Mouse (Mus musculus) gastrocnemius, adult 2 months (tissue): ENCODE measurements around the gene Gm38655. TPM values are rescaled to one million over a fixed set of nuclear protein-coding genes. Genes with fewer than 3 reads are reported as not detected.
"Not testable (repeated sequence)": the region's sequence is repeated elsewhere in the genome, so short reads cannot be mapped to it uniquely, and the experiment has no call there.

Experiments
- DNase-seq: peaks from one replicate; pipeline ENCODE4 v3.0.0; 2022
- H3K27ac ChIP-seq: fragments of 200-600 bp; 2 replicates; pipeline ENCODE4 v1.8.1; 2022; ENCODE audit warnings: mild to moderate bottlenecking
- H3K4me3 ChIP-seq: fragments of 200-600 bp; 2 replicates; pipeline ENCODE4 v1.8.1; 2022; ENCODE audit warnings: mild to moderate bottlenecking, moderate library complexity
- CTCF ChIP-seq: fragments of 200-600 bp; IDR thresholded peaks from 2 replicates; pipeline ENCODE4 v1.8.1; 2022; ENCODE audit warnings: antibody characterized with exemption, mild to moderate bottlenecking, moderate library complexity
- intact Hi-C: fragments of 180-260 bp; cut with DNase I; formaldehyde crosslinking; loops from one replicate; pipeline ENCODE4 v1.15.1; 2025
- long read RNA-seq, 2 experiments: library from polyadenylated mRNA; stranded (forward); transcript quantifications; one replicate each; pipeline ENCODE4 v2.0.0; 2021
- total RNA-seq, 2 experiments: library from RNA; stranded (reverse); gene quantifications; 2 replicates each; pipeline ENCODE4 v1.2.3; 2021

The Gm38655 gene
- not detected for total RNA-seq
- long read RNA-seq, experiment 1, result 0 reads
- long read RNA-seq, experiment 2, result 0 reads

- no peak within 1 kb of the TSS for H3K4me3 ChIP-seq
- intact Hi-C loops, result no loop called here
- no peak for TF ChIP-seq CTCF
These were observed at the start of gene Gm38655 for GRCm38 (mm10) chr17:25175411-25175810. Gm38655 (minus strand) TSS chr17:25175471.

DNA sequence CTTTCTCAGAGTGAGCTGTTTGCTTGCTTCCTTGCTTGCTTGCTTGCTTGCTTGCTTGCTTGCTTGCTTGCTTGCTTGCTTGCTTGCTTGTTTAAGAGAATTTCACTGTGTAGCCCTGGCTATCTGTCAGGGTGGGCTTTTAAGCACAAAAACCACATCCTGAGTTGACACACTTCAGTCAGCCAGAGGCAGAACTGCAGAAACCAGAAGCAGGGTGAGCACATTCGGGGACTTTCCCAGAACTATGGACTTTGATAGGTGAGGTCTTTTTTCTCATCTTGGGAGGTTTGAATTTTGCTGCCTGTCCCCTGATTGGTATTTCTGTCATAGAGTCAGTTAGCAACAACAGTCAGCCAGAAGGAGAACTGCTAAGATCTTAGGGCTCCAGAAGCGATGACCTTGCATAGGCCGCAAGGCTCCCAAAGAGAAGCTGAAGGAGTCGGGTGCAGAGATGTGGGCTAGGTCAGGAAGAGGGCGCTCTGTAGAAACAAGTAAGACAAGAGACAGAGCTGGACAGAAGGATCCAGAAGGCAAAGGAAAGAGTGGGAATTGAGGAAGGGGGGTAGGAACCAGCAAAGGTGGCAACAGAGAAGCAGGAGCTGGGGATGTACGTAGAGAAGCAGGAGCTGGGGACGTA, 49.4 kb upstream of the Gm38655 start:
- no peak for TF ChIP-seq CTCF
- no peak overlapping the region for H3K4me3 ChIP-seq
- intact Hi-C loops, result no loop called here
- H3K27ac ChIP-seq, result no peak overlapping the region
- DNase-seq, result no peak

More at GRCm38 (mm10) chr17:25175411-25175810, at the start of gene Gm38655:
- no peak within 1 kb of the TSS for H3K27ac ChIP-seq
- DNase-seq, result no peak

DNA sequence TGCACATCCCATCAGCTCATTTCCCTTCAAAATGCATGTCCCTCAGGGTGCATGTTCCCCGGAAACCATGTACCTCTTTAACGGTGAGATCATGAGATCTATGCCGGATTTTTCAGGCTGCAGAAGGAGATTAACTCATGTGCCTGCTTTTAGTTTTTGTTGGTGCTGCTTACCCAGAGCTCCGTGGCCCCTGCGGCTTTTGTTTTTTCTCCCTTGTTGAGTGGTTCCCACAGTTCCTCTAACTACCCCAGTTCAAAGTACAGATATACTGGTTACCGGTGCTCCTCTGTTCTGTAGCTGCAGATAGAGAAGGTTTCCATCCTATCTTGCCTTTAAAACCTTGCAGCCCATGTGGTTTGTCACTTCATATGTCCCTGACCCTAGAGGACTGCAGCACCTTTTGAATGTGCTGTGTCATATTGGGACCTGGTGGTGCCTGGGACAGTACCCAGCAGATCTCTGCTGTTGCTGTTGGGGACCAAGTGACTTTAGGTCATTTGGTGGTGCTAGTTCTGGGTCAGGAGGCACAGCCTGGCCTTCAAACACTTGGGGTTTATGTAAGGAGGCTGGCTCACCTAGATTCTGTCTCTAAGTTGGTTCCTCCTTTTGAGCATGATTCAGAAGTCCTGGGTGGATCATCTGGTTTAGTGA, 47.8 kb upstream of the Gm38655 start:
- intact Hi-C loops, result no loop called here
- Histone ChIP-seq H3K4me3 (peak overlapping the region; percentile 61), H3K27ac (peak overlapping the region; percentile 39)
- no peak for DNase-seq
- no peak for TF ChIP-seq CTCF

DNA sequence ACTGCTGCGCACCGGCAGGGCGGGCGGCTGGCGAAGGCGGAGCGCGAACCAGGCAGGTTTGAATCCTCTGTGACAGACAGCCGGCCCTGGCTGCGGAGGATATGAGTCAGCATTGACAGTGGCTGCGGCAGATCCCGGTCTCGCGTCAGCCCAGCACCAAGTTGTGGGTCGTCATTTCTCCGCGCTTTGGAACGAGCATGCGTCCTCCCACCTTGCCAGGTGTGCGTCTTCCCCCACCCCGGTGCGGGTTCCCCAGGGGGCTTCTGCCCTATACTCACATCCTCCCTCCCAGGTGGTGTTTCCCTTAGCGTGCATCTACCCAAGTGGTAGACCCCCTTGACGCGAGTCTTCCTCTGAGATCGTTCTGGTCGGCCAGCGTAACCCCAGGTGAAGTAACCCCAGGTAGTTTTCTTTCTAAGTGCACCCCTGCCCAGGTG, 47.3 kb upstream of the Gm38655 start:
- peak overlapping the region; percentile 39 for H3K27ac ChIP-seq
- intact Hi-C loops, DNase-seq: not testable (repeated sequence)
- peak overlapping the region; percentile 61 for H3K4me3 ChIP-seq

GRCm38 (mm10) chr17:25221821-25222503, 46.7 kb upstream of the Gm38655 start:
- peak overlapping the region; percentile 56 for H3K4me3 ChIP-seq
- H3K27ac ChIP-seq, result peak overlapping the region; percentile 46
- DNase-seq, result no peak
- intact Hi-C loops, result no loop called here
- TF ChIP-seq CTCF, result no peak

DNA sequence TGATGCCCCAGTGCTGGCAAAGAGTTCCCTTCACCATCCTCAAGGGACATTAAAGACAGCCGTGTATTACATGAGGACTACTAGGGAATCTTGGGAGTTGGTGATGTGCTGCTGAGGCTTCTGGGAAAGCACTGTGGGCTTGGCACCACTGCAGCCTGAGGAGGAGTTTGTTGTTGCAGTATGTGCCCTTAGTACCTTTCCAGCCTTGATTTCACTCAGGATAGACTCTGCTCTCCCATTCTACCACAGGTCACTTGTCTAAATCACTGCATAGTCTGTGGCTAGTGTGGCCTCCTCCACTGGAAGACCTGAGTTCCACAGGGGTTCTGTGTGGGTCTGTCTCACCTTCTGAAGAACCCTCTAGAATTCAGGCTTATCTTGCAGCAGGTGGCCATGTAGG, 45.5 kb upstream of the Gm38655 start:
- no peak for TF ChIP-seq CTCF
- H3K27ac ChIP-seq, result no peak overlapping the region
- H3K4me3 ChIP-seq, result no peak overlapping the region
- intact Hi-C loops, result no loop called here
- no peak for DNase-seq

DNA sequence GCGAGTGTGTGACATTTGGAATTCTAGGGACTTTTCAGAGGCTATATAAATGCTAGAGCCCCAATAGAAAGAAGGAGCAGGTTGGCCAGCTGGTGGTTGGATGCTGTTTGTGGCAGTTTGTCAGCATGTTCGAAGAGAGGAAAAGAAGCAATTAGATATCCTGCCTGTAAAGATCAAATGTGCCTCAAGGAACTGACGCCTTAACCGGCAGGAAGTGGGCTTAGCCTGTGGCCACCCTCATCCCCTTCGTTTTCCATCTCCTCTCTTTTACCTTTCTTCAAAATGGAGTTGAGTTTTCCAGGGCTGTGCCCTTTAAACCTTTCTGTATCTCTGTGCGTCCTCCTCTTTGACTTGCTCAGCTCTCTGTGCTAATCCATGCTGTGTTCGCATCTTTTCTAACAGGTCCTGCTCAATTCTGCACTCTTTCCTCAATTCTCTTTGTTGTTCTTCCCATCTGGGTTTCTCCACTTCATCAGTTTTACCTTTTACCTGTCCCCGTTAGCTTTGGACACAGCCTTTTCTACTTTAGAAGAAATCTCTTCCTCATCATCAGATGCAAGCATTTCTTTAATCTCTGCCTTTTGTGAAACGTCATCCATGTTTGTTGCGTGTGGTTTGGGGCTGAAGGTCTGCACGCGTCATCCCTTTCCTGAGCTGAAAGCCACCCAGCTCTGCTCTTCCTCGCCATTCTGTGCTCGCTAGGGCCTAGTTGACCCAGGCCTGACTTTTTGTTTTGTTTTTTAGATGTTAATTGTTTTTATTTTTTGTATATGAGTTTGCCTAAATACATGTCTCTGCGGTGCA, 44.4 kb upstream of the Gm38655 start:
- no peak for TF ChIP-seq CTCF
- intact Hi-C loops, result no loop called here
- DNase-seq, result no peak
- H3K27ac ChIP-seq, result no peak overlapping the region
- H3K4me3 ChIP-seq, result no peak overlapping the region

GRCm38 (mm10) chr17:25218967-25219366, 43.7 kb upstream of the Gm38655 start:
- Histone ChIP-seq H3K4me3 (no peak overlapping the region), H3K27ac (no peak overlapping the region)
- no peak for DNase-seq
- intact Hi-C loops, result no loop called here
- no peak for TF ChIP-seq CTCF

DNA sequence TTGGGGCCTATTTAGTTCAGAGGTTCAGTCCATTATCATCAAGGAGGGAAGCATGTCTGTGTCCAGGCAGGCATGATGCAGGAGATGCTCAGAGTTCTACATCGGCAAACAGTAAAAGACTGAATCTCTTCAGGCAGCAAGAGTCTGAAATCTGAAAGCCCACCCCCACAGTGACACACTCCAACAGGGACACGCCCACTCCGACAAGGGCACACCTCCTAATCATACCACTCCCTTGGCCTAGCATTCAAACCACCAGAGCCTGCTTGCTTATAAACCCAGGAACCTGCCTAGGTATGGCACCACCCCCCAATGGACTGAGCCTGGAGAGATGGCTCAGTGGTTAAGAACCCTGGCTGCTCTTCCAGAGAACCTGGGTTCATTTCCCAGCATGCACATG, 40.2 kb upstream of the Gm38655 start:
- Histone ChIP-seq H3K27ac (no peak overlapping the region), H3K4me3 (no peak overlapping the region)
- TF ChIP-seq CTCF, result no peak
- DNase-seq, result no peak
- intact Hi-C loops, result no loop called here

DNA sequence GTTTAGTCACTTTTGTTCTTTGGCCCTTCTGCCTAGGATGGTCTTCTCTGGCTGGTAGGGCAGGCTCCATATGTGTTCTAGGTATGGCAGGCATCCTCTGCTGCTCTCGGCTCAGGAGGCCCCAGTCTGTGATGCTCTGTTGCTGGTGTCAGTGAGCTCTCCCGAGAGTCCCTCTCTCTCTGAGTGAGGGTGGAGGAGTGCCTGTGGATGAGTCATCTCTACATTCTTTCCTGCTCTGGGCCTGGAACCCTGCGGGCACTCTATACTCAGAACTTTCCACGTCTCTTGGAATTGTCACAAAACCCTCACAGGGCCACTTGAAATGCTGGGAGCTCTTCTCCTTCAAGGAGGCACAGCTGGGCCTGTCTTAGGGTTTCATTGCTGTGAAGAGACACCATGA, 36.4 kb upstream of the Gm38655 start:
- no peak overlapping the region for H3K4me3 ChIP-seq
- intact Hi-C loops, result no loop called here
- H3K27ac ChIP-seq, result peak overlapping the region; percentile 86
- TF ChIP-seq CTCF, result no peak
- DNase-seq, result no peak

DNA sequence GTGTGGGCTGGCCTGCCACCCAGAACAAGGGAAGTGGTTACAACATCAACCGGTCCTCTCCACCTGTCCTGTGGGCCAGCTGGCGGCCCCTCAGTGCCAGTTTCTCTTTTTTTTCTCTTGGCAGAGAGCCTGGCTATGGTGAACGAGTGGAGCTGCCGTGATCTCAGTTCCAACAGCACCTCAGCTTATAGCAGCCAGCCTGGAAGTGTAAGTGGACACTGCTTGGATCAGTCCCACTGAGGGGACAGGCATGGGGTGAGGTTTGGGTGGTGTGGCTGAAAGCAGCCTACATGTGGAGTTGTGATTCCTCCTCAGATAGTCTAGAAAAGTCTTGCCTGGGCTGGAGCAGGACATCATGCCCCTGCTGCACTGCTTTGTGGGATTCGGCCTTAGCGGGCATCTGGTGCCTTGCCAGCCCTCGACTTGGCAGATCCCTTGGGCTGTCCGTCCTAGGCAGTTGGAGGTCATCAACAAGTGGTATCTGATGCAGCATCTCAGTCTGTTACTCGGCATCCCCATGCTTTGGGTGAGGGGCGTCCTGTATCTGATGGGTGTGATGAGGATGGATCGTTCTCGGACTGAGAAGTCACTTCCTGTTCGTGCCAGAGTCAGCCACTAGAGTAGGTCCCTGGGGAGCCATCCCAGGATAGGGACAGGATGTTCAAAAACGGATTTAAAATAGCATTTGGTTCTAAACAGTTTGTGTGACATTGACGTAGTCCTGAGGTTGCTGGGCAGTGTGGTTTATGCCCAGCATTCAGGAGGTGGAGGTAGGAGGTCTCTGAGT, 35.6 kb upstream of the Gm38655 start:
- DNase-seq, result peak; percentile 74
- no peak for TF ChIP-seq CTCF
- Histone ChIP-seq H3K4me3 (peak overlapping the region; percentile 25), H3K27ac (peak overlapping the region; percentile 86)
- intact Hi-C loops, result no loop called here

- Histone ChIP-seq H3K27ac (peak overlapping the region; percentile 86), H3K4me3 (no peak overlapping the region)
- no peak for TF ChIP-seq CTCF
- no peak for DNase-seq
- intact Hi-C loops, result no loop called here
These were observed 34.7 kb upstream of the Gm38655 start for GRCm38 (mm10) chr17:25210006-25210405.
